Mouse (Mus musculus) lung, postnatal 0 days (tissue): ENCODE results near the gene Pan2. TPM values are rescaled to one million over a fixed set of nuclear protein-coding genes. Genes with fewer than 3 reads are reported as not detected.
A peak's percentile ranks its signal among the peaks of the same experiment; 100 is the strongest.
"Not testable (repeated sequence)": the region's sequence is repeated elsewhere in the genome, so short reads cannot be mapped to it uniquely, and the experiment has no call there.

ENCODE experiments used
- ATAC-seq: fragments of 200-750 bp; cut with Nextera tagmentation; 2 replicates; pipeline ENCODE4 v1.8.0; 2017; ENCODE audit warnings: moderate library complexity
- DNase-seq: peaks from one replicate; pipeline ENCODE4 v3.0.0-alpha.2; 2016; ENCODE audit warnings: low spot score
- H3K27ac ChIP-seq: fragments of 300-500 bp; sonication (generic); 2 replicates; pipeline ENCODE4 v1.5.1; 2014; ENCODE audit warnings: antibody characterized with exemption, mild to moderate bottlenecking, low read length, mixed read lengths
- H3K27me3 ChIP-seq: fragments of 300-500 bp; sonication (generic); replicated peaks from 2 replicates; pipeline ENCODE4 v1.6.1; 2014; ENCODE audit warnings: low read length, mixed read lengths; ENCODE audit not compliant: insufficient read depth
- H3K36me3 ChIP-seq: fragments of 300-500 bp; sonication (generic); 2 replicates; pipeline ENCODE4 v1.6.1; 2014; ENCODE audit warnings: low read length, mixed read lengths; ENCODE audit not compliant: insufficient read depth
- H3K4me1 ChIP-seq: fragments of 300-500 bp; sonication (generic); 2 replicates; pipeline ENCODE4 v1.6.1; 2014; ENCODE audit warnings: antibody characterized with exemption, low read depth, low read length, mixed read lengths; ENCODE audit not compliant: insufficient read depth
- H3K4me2 ChIP-seq: fragments of 300-500 bp; sonication (generic); replicated peaks from 2 replicates; pipeline ENCODE4 v1.6.1; 2014; ENCODE audit warnings: low read depth, mild to moderate bottlenecking, low read length, moderate library complexity, mixed read lengths
- H3K4me3 ChIP-seq: fragments of 300-500 bp; sonication (generic); 2 replicates; pipeline ENCODE4 v1.5.1; 2014; ENCODE audit warnings: low read depth, low read length
- H3K9ac ChIP-seq: fragments of 300-500 bp; sonication (generic); replicated peaks from 2 replicates; pipeline ENCODE4 v1.6.1; 2014; ENCODE audit warnings: low read depth, mild to moderate bottlenecking
- H3K9me3 ChIP-seq: fragments of 300-500 bp; sonication (generic); 2 replicates; pipeline ENCODE4 v1.6.1; 2016; ENCODE audit warnings: low read length, mixed read lengths
- CTCF ChIP-seq: IDR thresholded peaks from 2 replicates; pipeline ENCODE4 v1.5.1; 2016; ENCODE audit warnings: antibody characterized with exemption, mild to moderate bottlenecking
- EP300 ChIP-seq: IDR thresholded peaks from 2 replicates; pipeline ENCODE4 v1.6.1; 2016; ENCODE audit warnings: antibody characterized with exemption, mild to moderate bottlenecking, control low read depth
- WGBS: fragments of 180-500 bp; shearing (Covaris S2); extraction: QIAGEN DNeasy Blood & Tissue Kit; methylation state at CpG from one replicate; pipeline ENCODE4 v1.1.7; 2014; 5-methylcytosine and 5-hydroxymethylcytosine counted together
- polyA plus RNA-seq: library from polyadenylated mRNA; unstranded; fragments of >200 nt; fragmentation: Nextera tagmentation; extraction: Ambion mirVana; gene quantifications from 2 replicates; pipeline ENCODE4 v1.2.1, GENCODE M21; 2015

Gene Pan2
- polyA plus RNA-seq, 1 experiment from 2014 or later: 19.0 TPM

DNA sequence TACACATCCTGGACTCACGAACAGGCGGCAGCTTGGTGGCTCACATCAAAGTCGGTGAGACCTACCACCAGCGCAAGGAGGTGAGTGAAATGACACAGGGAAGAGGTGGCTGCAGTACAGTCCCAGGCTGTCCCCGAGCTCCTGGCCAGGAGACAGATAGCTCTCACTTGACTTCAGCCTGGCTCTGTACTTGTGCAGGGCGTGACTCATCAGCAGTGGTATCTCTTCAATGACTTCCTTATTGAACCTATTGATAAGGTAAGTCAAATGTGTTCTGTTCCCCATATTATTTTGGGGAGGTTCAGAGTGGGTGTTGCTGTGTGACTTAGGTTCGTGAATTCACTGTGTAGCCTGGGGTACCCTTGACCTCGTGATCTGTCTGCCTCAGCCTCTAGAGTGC, 12.4 kb downstream of the Pan2 start:
- no peak for TF ChIP-seq CTCF
- TF ChIP-seq EP300: no peak
- peaks cover 36% of the 10 kb centered on the region for H3K36me3 ChIP-seq
- H3K9me3 ChIP-seq: no peaks in the 10 kb centered on the region
- no peaks in the 10 kb centered on the region for H3K27me3 ChIP-seq
- H3K4me2 ChIP-seq: no peak overlapping the region
- DNase-seq (no peak), ATAC-seq (no peak)
- H3K9ac ChIP-seq: no peak overlapping the region
- no peak overlapping the region for H3K4me3 ChIP-seq
- WGBS: 96% methylated on average over 8 of the region's 8 CpGs
- H3K4me1 ChIP-seq: no peaks in the 10 kb centered on the region
- no peak overlapping the region for H3K27ac ChIP-seq

DNA sequence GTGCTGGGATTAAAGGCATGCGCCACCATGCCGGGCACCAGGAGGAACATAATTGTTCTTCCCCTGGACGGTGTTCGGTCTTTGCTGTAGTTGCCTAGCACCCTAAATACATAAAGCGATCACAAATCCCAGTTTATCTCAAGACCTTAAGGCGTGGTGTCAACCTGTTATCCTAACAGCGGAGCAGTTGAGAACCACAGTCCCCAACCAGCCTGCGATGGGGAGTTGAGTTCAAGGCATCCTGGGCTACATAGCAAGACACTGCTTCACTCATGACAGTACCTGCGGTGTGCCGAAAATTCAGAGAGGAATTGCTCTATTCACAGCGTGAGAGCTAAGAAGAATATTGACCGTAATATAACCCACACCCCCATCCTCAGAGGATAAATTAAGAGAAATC, 18.5 kb downstream of the Pan2 start:
- Histone ChIP-seq H3K9ac (no peak overlapping the region), H3K4me3 (peak overlapping the region; percentile 88), H3K4me2 (peak overlapping the region; percentile 67), H3K4me1 (peaks cover 8% of the 10 kb centered on the region), H3K27me3 (no peaks in the 10 kb centered on the region), H3K27ac (no peak overlapping the region), H3K36me3 (peaks cover 20% of the 10 kb centered on the region), H3K9me3 (no peaks in the 10 kb centered on the region)
- no peak for DNase-seq
- TF ChIP-seq EP300 (no peak), CTCF (no peak)
- no peak for ATAC-seq
- 49% methylated on average over 12 of the region's 12 CpGs for WGBS

- H3K27ac ChIP-seq: peak within 1 kb of the TSS; percentile 94
- H3K4me3 ChIP-seq: peak within 1 kb of the TSS; percentile 88
- ATAC-seq (peak; percentile 94), DNase-seq (peak; percentile 93)
- TF ChIP-seq EP300: peak; percentile 55
- no peak for TF ChIP-seq CTCF
- peaks cover 8% of the 10 kb centered on the region for H3K4me1 ChIP-seq
- H3K27me3 ChIP-seq: no peaks in the 10 kb centered on the region
- H3K9ac ChIP-seq: peak within 1 kb of the TSS; percentile 98
- H3K9me3 ChIP-seq: no peaks in the 10 kb centered on the region
- H3K36me3 ChIP-seq: peaks cover 21% of the 10 kb centered on the region
- 1% methylated on average over 40 of the region's 40 CpGs for WGBS
- H3K4me2 ChIP-seq: peak within 1 kb of the TSS; percentile 67
These were observed 19.3 kb downstream of the Pan2 start, which contains the start of gene Cnpy2 for GRCm38 (mm10) chr10:128322141-128323108. Gene Cnpy2, plus strand, starts transcription at chr10:128322459.

DNA sequence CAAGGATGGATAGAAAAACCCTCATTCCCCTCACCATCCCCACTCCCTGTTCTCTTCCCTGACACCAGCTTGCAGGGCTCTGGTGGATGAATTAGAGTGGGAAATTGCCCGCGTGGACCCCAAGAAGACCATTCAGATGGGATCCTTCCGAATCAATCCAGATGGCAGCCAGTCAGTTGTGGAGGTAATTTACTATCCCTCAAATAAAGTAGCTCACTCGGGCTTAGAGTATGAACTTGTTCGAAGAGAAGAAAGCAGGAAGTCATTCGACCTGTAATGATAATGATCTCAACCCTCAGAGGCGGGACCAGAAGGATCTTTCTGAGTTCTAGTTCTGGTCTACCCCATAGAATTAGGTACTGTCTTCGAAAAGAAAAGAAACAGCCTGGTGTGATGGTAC, 20.4 kb downstream of the Pan2 start:
- peak overlapping the region; percentile 98 for H3K9ac ChIP-seq

DNA sequence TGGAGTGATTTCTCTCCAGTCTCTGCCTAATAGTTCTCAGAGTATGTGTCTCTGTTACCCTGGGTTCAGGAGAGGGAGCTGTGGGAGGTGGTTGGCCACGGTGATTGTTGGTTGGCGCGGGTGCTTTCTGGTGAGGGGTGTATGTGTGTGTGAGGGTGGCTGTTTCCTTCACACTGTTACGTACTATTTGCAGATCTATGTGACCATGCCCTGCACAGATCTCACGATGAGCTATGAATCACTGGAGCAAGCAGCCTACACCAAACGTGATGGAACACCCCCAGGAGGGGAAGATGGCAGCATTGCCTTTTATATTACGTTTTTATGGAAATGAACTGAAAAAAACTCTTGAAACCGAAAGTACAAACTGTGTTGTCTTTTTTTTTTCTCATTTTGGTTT, 23.7 kb downstream of the Pan2 start:
- Histone ChIP-seq H3K27me3 (no peaks in the 10 kb centered on the region), H3K27ac (no peak overlapping the region), H3K9me3 (no peaks in the 10 kb centered on the region), H3K9ac (no peak overlapping the region), H3K4me3 (no peak overlapping the region), H3K36me3 (peaks cover 10% of the 10 kb centered on the region; the same call in 1 of the 2 replicates), H3K4me2 (no peak overlapping the region), H3K4me1 (peaks cover 8% of the 10 kb centered on the region)
- DNase-seq (no peak), ATAC-seq (no peak)
- TF ChIP-seq CTCF (no peak), EP300 (no peak)
- 91% methylated on average over 8 of the region's 8 CpGs for WGBS

More for the DNA sequence above, 20.4 kb downstream of the Pan2 start:
- Histone ChIP-seq H3K4me2 (peak overlapping the region; percentile 67), H3K4me3 (peak overlapping the region; percentile 88), H3K36me3 (peaks cover 21% of the 10 kb centered on the region; the same call in 1 of the 2 replicates), H3K27me3 (no peaks in the 10 kb centered on the region), H3K9me3 (no peaks in the 10 kb centered on the region), H3K4me1 (peaks cover 8% of the 10 kb centered on the region), H3K27ac (0 out of 2 replicates have a peak overlapping the region, but pooled peaks have one; percentile 94)
- 61% methylated on average over 8 of the region's 8 CpGs for WGBS
- no peak for TF ChIP-seq CTCF
- DNase-seq (no peak), ATAC-seq (no peak)

GRCm38 (mm10) chr10:128327610-128328009, 24.5 kb downstream of the Pan2 start:
- Histone ChIP-seq H3K36me3 (peaks cover 10% of the 10 kb centered on the region; the same call in 1 of the 2 replicates), H3K4me3 (no peak overlapping the region), H3K4me2 (no peak overlapping the region), H3K27ac (no peak overlapping the region), H3K9me3 (no peaks in the 10 kb centered on the region), H3K9ac (no peak overlapping the region), H3K4me1 (peaks cover 8% of the 10 kb centered on the region), H3K27me3 (no peaks in the 10 kb centered on the region)
- no peak for ATAC-seq
- TF ChIP-seq EP300 (no peak), CTCF (peak; percentile 29; the same call in 1 of the 2 replicates)
- DNase-seq: no peak
- 83% methylated on average over 10 of the region's 10 CpGs for WGBS

DNA sequence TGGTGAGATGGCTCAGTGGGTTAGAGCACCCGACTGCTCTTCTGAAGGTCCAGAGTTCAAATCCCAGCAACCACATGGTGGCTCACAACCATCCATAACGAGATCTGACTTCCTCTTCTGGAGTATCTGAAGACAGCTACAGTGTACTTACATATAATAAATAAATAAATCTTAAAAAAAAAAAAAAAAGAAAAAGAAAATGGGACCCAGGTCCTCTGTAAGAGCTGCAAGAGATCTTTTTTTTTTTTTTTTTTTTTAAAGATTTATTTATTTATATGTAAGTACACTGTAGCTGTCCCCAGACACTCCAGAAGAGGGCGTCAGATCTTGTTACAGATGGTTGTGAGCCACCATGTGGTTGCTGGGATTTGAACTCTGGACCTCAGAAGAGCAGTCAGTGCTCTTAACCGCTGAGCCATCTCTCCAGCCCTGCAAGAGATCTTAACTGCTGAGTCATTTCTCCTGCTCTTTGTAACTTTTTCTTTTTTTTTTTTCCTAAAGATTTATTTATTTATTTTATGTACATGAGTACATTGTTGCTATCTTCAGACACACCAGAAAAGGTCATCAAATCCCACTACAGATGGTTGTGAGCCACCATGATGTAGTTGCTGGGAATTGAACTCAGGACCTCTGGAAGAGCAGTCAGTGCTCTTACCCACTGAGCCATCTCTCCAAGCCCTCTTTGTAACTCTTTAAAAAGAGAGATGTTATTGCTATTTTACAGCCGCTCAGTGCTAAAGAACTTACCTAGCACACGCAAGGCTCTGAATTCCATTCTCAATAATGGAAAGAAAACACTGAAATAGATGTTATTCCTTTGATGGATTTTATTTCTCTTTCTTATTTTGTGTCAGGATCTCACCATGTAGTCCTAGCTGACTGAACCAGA, 29.5 kb downstream of the Pan2 start:
- not testable (repeated sequence) for H3K9me3 ChIP-seq, H3K27me3 ChIP-seq, H3K9ac ChIP-seq, H3K4me2 ChIP-seq, H3K36me3 ChIP-seq, ATAC-seq, H3K4me3 ChIP-seq, H3K27ac ChIP-seq, H3K4me1 ChIP-seq, DNase-seq
- 76% methylated on average over 5 of the region's 6 CpGs for WGBS
